Mouse (Mus musculus): ENCODE measurements around the gene Hist1h3c. TPM values are rescaled to one million over a fixed set of nuclear protein-coding genes. Genes with fewer than 3 reads are reported as not detected.

The Hist1h3c gene
- polyA plus RNA-seq (2012; rRNA removed): 3.9 and 4.1 TPM in 2 replicates

DNA sequence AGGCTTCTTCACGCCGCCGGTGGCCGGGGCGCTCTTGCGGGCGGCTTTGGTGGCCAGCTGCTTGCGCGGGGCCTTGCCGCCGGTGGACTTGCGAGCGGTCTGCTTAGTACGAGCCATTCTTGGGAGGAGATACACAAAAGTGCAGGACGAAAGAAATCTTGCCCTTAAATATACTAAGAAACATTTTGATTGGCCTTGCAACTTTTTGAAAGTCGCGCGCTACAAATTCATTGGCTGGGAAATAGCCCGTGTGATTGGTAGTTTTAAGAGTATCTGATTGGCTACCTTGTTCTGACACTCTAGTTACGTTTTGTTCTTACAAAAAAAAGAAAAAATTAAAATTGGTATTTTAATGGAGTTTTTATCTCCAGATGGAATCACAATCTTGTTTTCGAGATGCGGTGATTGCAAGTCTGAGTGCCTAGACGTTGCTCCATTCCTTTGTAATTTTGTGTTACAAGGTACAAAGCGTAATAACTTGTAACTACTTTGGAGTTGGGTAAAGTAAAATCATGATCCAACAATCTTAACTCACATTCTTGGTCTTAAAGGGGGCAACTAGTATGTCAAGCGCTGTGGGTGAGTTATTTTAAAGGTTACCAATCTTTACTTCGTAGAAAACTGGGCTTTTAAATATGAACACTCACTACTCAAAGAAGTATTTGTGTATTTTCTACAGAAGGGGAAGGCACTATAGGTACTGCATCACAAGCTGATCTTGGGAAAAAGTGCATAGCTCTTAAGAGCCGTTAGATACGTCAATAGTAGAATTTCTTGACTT, at the start of gene Hist1h3c:
Gene Hist1h3c, minus strand, starts transcription at position 222 of the 781 bp plus-strand sequence.

DNA sequence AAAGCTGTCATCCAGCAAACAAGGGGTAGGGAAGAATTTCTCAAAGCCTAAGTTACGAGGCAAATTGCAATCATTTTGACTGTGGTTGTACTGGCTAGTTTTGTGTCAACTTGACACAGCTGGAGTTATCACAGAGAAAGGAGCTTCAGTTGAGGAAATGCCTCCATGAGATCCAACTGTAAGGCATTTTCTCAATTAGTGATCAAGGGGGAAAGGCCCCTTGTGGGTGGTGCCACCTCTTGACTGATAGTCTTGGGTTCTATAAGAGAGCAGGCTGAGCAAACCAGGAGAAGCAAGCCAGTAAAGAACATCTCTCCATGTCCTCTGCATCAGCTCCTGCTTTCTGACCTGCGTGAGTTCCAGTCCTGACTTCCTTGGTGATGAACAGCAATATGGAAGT, 24.2 kb upstream of the Hist1h3c start, which contains the start of gene Trim38:
Gene Trim38, plus strand, starts transcription at position 301 of the 400 bp plus-strand sequence.

DNA sequence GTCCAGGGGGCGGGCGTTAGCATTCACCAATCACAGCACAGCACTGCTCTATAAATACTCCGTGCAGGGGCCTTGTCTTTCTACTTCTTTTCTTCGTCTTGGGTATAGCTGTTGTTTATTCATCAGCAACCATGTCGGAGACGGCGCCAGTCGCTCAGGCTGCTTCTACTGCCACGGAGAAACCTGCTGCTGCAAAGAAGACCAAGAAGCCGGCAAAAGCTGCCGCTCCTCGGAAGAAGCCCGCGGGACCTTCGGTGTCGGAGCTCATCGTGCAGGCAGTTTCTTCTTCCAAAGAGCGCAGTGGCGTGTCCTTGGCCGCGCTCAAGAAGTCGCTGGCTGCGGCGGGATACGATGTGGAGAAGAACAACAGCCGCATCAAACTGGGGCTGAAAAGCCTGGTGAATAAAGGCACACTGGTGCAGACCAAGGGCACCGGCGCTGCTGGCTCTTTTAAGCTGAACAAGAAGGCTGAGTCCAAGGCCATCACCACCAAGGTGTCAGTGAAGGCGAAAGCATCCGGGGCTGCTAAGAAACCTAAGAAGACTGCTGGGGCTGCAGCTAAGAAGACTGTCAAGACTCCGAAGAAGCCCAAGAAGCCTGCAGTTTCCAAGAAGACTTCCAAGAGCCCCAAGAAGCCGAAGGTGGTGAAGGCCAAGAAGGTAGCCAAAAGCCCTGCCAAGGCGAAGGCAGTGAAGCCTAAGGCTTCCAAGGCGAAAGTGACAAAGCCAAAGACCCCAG, 18.4 kb upstream of the Hist1h3c start, which contains the start of gene Hist1h1a:
Gene Hist1h1a, plus strand, starts transcription at position 81 of the 738 bp plus-strand sequence.

DNA sequence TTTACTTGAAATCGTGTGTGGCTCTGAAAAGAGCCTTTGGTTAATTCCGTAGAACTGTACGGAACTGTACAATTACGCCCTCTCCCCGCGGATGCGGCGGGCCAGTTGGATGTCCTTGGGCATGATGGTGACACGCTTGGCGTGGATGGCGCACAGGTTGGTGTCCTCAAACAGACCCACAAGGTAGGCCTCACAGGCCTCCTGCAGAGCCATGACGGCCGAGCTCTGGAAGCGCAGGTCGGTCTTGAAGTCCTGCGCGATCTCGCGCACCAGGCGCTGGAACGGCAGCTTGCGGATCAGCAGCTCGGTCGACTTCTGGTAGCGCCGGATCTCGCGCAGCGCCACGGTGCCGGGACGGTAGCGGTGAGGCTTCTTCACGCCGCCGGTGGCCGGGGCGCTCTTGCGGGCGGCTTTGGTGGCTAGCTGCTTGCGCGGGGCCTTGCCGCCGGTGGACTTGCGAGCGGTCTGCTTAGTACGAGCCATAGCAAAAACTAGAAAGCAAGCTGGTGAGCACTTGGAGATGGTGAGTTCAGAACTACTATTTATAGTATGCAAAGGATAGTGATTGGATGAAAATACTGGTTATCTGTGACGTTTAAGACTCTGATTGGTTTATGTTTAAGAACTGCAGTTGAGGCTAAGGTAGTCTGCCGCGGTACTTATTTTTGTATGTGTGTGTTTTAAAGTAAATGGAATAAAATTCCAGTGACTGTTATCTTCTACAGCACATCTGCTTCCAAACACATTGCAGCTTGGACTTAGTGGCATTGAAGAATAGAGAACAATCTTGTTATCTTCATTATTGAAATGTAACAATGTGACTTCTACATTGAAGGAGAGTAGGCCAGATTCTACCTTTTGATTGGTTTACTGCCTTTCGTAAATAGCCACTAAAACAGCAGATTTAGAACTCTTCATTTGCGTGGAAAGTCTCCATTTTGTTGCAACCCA, 16.7 kb upstream of the Hist1h3c start, which contains the start of gene Hist1h3a:
Gene Hist1h3a, minus strand, starts transcription at position 516 of the 951 bp plus-strand sequence.

DNA sequence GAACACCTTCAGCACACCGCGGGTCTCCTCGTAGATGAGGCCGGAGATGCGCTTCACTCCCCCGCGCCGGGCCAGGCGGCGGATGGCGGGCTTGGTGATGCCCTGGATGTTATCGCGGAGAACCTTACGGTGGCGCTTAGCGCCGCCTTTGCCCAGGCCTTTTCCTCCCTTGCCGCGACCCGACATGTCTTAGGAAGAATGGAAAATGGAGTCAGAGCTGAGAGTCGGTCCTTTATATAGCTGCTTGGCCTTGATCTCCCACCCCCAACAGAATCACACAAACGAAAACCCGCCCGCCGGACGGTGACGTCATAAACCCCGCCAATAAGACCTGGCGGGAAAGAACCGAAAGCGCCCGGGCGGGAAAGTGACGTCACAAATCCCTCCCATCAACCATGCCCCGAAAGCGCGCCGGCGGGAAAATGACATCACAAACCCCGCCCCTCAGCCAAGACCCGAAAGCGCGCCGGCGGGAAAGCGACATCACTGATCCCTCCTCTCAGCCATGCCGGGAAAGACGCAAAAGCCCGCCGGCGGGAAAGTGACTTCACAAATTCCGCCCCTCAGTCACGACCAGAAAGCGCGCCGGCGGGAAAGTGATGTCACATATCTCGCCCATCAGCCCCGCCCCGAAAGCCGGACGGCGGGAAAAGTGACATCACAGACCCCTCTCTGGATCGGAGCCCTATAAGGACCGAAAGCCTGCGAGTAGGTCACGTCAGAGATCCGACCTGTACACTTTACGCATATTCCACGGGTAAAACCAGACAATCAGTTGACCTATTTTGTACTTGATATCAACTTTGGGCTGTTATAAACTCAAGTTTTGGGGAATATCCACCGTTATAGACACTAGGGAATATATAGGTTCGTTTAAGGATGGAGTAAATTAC, 15.8 kb upstream of the Hist1h3c start, which contains the start of gene Hist1h4a:
Gene Hist1h4a, minus strand, starts transcription at position 259 of the 893 bp plus-strand sequence.

DNA sequence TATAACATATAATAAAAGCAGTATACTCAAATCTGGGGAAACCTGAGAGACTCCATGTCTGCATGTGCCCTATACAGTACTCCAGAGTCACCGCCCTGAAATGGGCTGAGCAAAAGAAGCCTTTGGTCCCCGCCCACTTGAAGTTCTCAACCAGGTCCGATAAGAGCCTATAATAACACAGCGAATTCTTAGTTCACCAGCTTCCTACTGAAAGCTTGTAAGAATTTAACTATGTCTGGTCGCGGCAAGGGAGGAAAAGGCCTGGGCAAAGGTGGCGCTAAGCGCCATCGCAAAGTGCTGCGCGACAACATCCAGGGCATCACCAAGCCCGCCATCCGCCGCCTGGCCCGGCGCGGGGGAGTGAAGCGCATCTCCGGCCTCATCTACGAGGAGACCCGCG, 11.4 kb upstream of the Hist1h3c start, which contains the start of gene Hist1h4b:
Gene Hist1h4b, plus strand, starts transcription at position 224 of the 400 bp plus-strand sequence.

DNA sequence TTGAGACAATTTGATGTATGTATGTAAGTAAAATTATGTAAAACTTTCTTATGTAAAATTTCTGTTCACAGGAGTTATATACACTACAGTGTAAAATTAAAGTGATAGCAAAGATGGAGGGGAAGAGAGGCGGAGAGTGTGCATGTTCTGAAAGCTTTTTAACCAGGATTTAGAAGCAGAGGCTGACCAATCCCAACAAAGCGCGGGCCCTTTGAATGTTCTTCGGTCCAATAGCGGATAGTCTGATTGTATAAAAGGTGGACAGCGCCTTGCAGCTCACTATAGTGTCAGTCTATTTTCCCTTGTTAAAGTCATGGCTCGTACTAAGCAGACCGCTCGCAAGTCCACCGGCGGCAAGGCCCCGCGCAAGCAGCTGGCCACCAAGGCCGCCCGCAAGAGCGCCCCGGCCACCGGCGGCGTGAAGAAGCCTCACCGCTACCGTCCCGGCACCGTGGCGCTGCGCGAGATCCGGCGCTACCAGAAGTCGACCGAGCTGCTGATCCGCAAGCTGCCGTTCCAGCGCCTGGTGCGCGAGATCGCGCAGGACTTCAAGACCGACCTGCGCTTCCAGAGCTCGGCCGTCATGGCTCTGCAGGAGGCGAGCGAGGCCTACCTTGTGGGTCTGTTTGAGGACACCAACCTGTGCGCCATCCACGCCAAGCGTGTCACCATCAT, 6.8 kb upstream of the Hist1h3c start, which contains the start of gene Hist1h3b:
Gene Hist1h3b, plus strand, starts transcription at position 201 of the 675 bp plus-strand sequence.

DNA sequence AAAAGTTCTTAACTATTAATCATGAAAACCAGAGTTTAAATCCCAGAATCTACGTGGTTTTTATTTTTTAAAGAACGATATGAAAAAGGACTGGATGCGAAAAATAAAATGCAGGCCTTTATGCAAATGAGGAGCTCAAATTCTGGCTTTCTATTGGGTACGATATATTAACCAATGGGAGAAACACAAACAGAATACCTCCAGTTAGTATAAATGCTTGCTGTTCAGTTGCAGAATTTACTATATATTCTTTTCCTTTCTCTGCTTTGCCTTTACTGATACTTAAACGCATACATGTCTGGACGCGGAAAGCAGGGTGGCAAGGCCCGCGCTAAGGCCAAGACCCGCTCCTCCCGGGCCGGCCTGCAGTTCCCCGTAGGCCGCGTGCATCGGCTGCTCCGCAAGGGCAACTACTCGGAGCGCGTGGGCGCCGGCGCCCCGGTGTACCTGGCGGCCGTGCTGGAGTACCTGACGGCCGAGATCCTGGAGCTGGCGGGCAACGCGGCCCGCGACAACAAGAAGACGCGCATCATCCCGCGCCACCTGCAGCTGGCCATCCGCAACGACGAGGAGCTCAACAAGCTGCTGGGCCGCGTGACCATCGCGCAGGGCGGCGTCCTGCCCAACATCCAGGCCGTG, 5.6 kb upstream of the Hist1h3c start, which contains the start of gene Hist1h2ab:
Gene Hist1h2ab, plus strand, starts transcription at position 288 of the 639 bp plus-strand sequence.

DNA sequence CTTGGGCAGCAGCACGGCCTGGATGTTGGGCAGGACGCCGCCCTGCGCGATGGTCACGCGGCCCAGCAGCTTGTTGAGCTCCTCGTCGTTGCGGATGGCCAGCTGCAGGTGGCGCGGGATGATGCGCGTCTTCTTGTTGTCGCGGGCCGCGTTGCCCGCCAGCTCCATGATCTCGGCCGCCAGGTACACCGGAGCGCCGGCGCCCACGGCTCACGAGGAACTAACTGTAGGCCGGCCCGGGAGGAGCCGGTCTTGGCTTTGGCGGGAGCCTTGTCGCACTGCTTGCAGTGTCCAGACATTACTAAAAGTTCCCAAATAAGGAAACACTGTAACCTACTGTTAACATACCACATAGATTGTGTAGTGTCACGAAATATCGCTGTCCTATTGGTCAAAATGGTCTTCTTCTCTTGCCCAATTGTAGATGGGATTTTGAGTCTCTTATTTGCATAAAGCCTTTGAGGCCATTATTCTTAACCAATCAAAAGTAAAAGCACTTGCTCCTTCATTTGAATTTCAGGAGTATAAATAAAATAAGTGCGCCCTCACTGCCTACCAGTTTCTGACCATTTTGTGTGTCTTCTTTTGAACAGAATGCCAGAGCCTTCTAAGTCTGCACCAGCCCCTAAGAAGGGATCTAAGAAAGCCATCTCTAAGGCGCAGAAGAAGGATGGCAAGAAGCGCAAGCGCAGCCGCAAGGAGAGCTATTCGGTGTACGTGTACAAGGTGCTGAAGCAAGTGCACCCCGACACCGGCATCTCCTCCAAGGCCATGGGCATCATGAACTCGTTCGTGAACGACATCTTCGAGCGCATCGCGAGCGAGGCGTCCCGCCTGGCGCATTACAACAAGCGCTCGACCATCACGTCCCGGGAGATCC, 1.0 kb upstream of the Hist1h3c start, which contains the start of gene Hist1h2bb:
Gene Hist1h2bb, plus strand, starts transcription at position 534 of the 880 bp plus-strand sequence.

DNA sequence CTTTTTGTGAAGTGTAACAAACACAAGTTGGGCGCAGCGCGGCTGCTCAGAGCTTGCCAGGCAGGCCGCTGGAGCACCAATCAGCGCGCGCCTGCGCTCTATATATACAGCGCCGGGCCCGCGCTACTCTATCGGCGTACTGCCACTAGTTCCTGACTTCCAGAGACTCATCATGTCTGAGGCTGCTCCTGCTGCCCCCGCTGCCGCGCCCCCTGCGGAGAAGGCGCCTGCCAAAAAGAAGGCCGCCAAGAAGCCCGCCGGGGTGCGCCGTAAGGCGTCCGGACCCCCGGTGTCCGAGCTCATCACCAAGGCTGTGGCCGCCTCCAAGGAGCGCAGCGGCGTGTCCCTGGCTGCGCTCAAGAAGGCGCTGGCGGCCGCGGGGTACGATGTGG, 6.7 kb downstream of the Hist1h3c start, which contains the start of gene Hist1h1c:
Gene Hist1h1c, plus strand, starts transcription at position 132 of the 392 bp plus-strand sequence.

DNA sequence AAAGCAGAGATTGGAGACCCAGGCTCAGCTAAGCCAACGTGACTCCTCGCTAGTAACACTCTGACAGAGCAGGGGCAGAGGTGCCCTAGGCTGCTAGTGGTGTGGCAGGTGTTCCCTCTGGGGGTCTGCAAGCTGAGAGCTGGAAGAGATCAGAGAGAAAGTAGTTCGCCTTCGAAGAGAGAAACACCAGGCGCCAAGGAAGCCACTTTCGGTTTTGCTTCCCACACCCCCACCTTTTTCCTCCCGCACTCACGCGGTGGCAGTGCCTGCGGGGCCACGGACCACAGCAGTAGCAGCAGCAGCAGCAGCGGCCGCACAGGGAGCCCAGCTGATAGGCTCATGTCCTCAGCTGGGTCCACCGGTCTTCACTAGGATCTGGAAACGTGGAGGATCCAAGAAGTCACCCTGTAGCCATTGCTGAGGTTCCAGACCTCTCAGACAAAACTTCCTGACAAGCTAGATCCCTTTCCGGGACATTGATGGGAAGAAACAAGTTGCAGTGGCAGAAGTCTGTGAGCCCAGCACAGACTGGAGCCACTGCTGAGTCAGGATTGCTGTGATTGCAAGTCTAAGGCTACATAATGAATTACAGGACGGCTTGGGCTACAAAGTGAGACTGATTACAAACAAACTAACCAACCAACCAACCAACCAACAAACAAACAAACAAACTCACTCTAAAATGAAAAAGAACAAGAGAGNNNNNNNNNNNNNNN, 34.9 kb downstream of the Hist1h3c start, which contains the start of gene Hfe:
Gene Hfe, minus strand, starts transcription at position 481 of the 716 bp plus-strand sequence.

DNA sequence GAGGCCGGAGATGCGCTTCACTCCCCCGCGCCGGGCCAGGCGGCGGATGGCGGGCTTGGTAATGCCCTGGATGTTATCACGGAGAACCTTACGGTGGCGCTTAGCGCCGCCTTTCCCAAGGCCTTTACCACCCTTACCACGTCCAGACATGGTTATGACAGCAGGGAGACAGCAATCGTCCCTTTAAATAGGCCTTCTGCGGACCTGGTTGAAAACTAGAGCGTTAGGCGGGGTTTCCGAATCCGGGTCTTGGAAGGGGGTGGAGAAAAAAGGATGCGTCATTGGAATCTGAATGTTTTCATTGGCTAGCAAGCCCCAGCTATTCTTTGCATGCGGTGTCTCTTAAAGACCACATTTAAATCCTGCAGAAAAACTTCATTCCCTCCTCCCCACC, 47.1 kb downstream of the Hist1h3c start, which contains the start of gene Hist1h4c:
Gene Hist1h4c, minus strand, starts transcription at position 155 of the 394 bp plus-strand sequence.

DNA sequence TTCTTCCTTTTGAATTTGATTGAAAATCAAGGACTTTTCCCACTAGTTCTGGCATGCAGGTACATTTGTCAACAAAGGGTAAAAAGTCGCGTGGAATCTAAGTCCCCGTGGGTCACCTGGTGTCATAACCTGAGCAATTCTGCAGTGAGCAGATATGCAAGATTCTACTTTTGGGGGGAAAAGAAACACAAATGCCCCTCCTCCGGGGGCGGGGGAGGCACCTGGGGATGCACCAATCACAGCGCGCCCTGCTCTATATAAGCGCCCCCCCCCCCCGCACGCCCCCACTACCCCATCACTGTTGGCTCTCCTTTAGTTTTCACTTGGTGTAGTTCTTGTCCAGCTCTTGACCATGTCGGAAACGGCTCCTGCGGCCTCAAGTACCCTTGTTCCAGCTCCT, 49.9 kb downstream of the Hist1h3c start, which contains the start of gene Hist1h1t:
Gene Hist1h1t, plus strand, starts transcription at position 301 of the 400 bp plus-strand sequence.

